ENCODE assay signal across 11 mouse cellular contexts in genomic region chr14:77195314-77196020, GRCm38 (mm10). TPM values are rescaled to one million over a fixed set of nuclear protein-coding genes. Genes with fewer than 3 reads are reported as not detected.
DNase-seq lines count a peak whose midpoint lies in the region; ATAC-seq and TF ChIP-seq lines count a peak whose summit lies in the region.
"Had no signal": no experiment of that assay in that cellular context is flagged by ENCODE, and none has a peak within 500 bp of the region (broad histone marks: within the 10 kb centered on the region; RNA-seq: fewer than 3 reads in every experiment).

No protein-coding gene starts in this region.

- no peaks in the 10 kb centered on the region for H3K9me3 ChIP-seq in kidney, embryonic 14.5 days (ENCODE audit: control insufficient read depth, low read length)
- H3K9me3 ChIP-seq in hindbrain, embryonic 12.5 days (replicated peaks), result no peaks in the 10 kb centered on the region
- no peaks in the 10 kb centered on the region for H3K9me3 ChIP-seq in neural tube, embryonic 11.5 days (ENCODE audit: control insufficient read depth, low read length)
- H3K9me3 ChIP-seq: heart, embryonic 15.5 days had no signal

- H3K4me2 ChIP-seq in kidney, embryonic 14.5 days (replicated peaks; ENCODE audit: low read depth, low read length), result peak overlapping the region; percentile 8; the same call in 1 of the 2 replicates
- no peak overlapping the region for H3K4me2 ChIP-seq in hindbrain, embryonic 12.5 days (replicated peaks)
- H3K4me2 ChIP-seq in neural tube, embryonic 11.5 days (ENCODE audit: low read depth), result no peak overlapping the region
- H3K4me2 ChIP-seq: heart, embryonic 15.5 days had no signal

- no peaks in the 10 kb centered on the region for H3K27me3 ChIP-seq in kidney, embryonic 14.5 days (ENCODE audit: control insufficient read depth, insufficient read depth, low read length)
- H3K27me3 ChIP-seq in kidney, adult 2 months (replicated peaks; ENCODE audit: control insufficient read depth, insufficient read depth, low read length), result no peaks in the 10 kb centered on the region
- no peaks in the 10 kb centered on the region for H3K27me3 ChIP-seq in hindbrain, embryonic 12.5 days
- H3K27me3 ChIP-seq in neural tube, embryonic 11.5 days (ENCODE audit: control insufficient read depth, insufficient read depth, low read length), result no peaks in the 10 kb centered on the region
- H3K27me3 ChIP-seq: CH12.LX; heart, embryonic 15.5 days had no signal

- DNase-seq in kidney, adult 2 months, result no peak
- DNase-seq in brain, embryonic 14.5 days (ENCODE audit: low read depth), result peak; percentile 52
- peak; percentile 42 for DNase-seq in neural tube, embryonic 11.5 days (ENCODE audit: low spot score)
- no peak for DNase-seq in spleen, postnatal 14 days (ENCODE audit: low spot score in 2 of 2)
- DNase-seq in layer of hippocampus, postnatal 14 days (ENCODE audit: low spot score in 2 of 2), result no peak
- no peak for DNase-seq in cerebellum, adult 11-12 months
- DNase-seq: lung, adult 18-20 months had no signal

- H3K27ac ChIP-seq in kidney, embryonic 14.5 days (ENCODE audit: low read depth, low read length), result no peak overlapping the region
- no peak overlapping the region for H3K27ac ChIP-seq in kidney, adult 2 months (ENCODE audit: insufficient read depth, low read depth, low read length)
- H3K27ac ChIP-seq in hindbrain, embryonic 12.5 days, result peak overlapping the region; percentile 23; the same call in 1 of the 2 replicates
- H3K27ac ChIP-seq in neural tube, embryonic 11.5 days (ENCODE audit: low read depth, low read length), result peak overlapping the region; percentile 44; the same call in 1 of the 2 replicates
- H3K27ac ChIP-seq: heart, embryonic 15.5 days had no signal

- 16% methylated on average over 18 of the region's 18 CpGs for WGBS in kidney, embryonic 14.5 days
- WGBS in kidney, adult 2 months, result 17% methylated on average over 18 of the region's 18 CpGs
- 51% methylated on average over 18 of the region's 18 CpGs for WGBS in hindbrain, embryonic 12.5 days
- WGBS in neural tube, embryonic 11.5 days, result 32% methylated on average over 18 of the region's 18 CpGs

- H3K9ac ChIP-seq in kidney, embryonic 14.5 days (ENCODE audit: low read depth, low read length), result no peak overlapping the region
- H3K9ac ChIP-seq in hindbrain, embryonic 12.5 days, result no peak overlapping the region
- H3K9ac ChIP-seq in neural tube, embryonic 11.5 days (ENCODE audit: low read length), result no peak overlapping the region
- H3K9ac ChIP-seq: heart, embryonic 15.5 days had no signal

- no peak for TF ChIP-seq CTCF in kidney, adult 2 months (conservative IDR thresholded peaks at IDR 0.05; ENCODE audit: insufficient read depth, insufficient read length, low read depth, low read length)
- no peak for TF ChIP-seq CTCF in brain, embryonic 14.5 days (IDR thresholded peaks at IDR 0.05; ENCODE audit: borderline replicate concordance, extremely low read depth, insufficient read depth, insufficient read length)

- H3K4me3 ChIP-seq in kidney, embryonic 14.5 days (ENCODE audit: low read length), result no peak overlapping the region
- H3K4me3 ChIP-seq in kidney, adult 2 months (ENCODE audit: insufficient read depth, low read depth, low read length), result no peak overlapping the region
- H3K4me3 ChIP-seq in hindbrain, embryonic 12.5 days, result no peak overlapping the region
- no peak overlapping the region for H3K4me3 ChIP-seq in neural tube, embryonic 11.5 days (ENCODE audit: low read depth, low read length)
- H3K4me3 ChIP-seq: heart, embryonic 15.5 days had no signal

- H3K4me1 ChIP-seq in kidney, embryonic 14.5 days (ENCODE audit: control insufficient read depth, insufficient read depth, low read length), result peaks cover 15% of the 10 kb centered on the region; the same call in 1 of the 2 replicates
- H3K4me1 ChIP-seq in kidney, adult 2 months (ENCODE audit: control insufficient read depth, insufficient read depth, low read length), result no peaks in the 10 kb centered on the region
- H3K4me1 ChIP-seq in hindbrain, embryonic 12.5 days, result peaks cover 36% of the 10 kb centered on the region
- peaks cover 18% of the 10 kb centered on the region for H3K4me1 ChIP-seq in neural tube, embryonic 11.5 days (ENCODE audit: control insufficient read depth, insufficient read depth, low read length)
- H3K4me1 ChIP-seq: heart, embryonic 15.5 days had no signal

- no peaks in the 10 kb centered on the region for H3K36me3 ChIP-seq in kidney, embryonic 14.5 days (ENCODE audit: control insufficient read depth, insufficient read depth, low read length)
- no peaks in the 10 kb centered on the region for H3K36me3 ChIP-seq in kidney, adult 2 months (ENCODE audit: control insufficient read depth, insufficient read depth, low read length)
- H3K36me3 ChIP-seq in hindbrain, embryonic 12.5 days, result no peaks in the 10 kb centered on the region
- no peaks in the 10 kb centered on the region for H3K36me3 ChIP-seq in neural tube, embryonic 11.5 days (ENCODE audit: control insufficient read depth, insufficient read depth, low read length)
- H3K36me3 ChIP-seq: heart, embryonic 15.5 days had no signal

- peak; percentile 54; the same call in 1 of the 2 replicates for ATAC-seq in kidney, embryonic 14.5 days (ENCODE audit: low FRiP score, low TSS enrichment)
- 0 out of 2 replicates have a peak, but pooled peaks have one; percentile 49 for ATAC-seq in hindbrain, embryonic 12.5 days (ENCODE audit: low FRiP score)
- ATAC-seq in neural tube, embryonic 11.5 days (ENCODE audit: insufficient read depth, low FRiP score, low TSS enrichment), result peak; percentile 67

- no peak for TF ChIP-seq POLR2A in kidney, adult 2 months (IDR thresholded peaks at IDR 0.05; ENCODE audit: low read depth, low read length)
- no peak for TF ChIP-seq POLR2A in brain, embryonic 14.5 days (IDR thresholded peaks at IDR 0.05; ENCODE audit: borderline replicate concordance, extremely low read depth, insufficient read depth, insufficient read length, poor library complexity, severe bottlenecking)

RNA-seq across cellular contexts. Expression of gene Enox1, which starts 38.9 kb away (rescaled TPM):
- polyA plus RNA-seq in kidney, embryonic 14.5 days (2014; fragmentation: Nextera tagmentation; extraction: Ambion mirVana), result 3.6 and 7.0 TPM in 2 replicates
- 0.88 and 1.1 TPM in 2 replicates for polyA plus RNA-seq in kidney, adult 2 months (2012; rRNA removed)
- 34.3 and 34.9 TPM in 2 replicates for polyA plus RNA-seq in brain, embryonic 14.5 days (2012; rRNA removed)
- 36.7 and 37.9 TPM in 2 replicates for polyA plus RNA-seq in hindbrain, embryonic 12.5 days (2016; fragmentation: Nextera tagmentation; extraction: Ambion mirVana)
- polyA plus RNA-seq in neural tube, embryonic 11.5 days (2014; fragmentation: Nextera tagmentation; extraction: Ambion mirVana), result 16.0 and 19.6 TPM in 2 replicates
- 10 to 100 TPM; 60.2 TPM for total RNA-seq in layer of hippocampus, postnatal 14 days (2021)
- total RNA-seq: CH12.LX had no signal

Comparison
In these comparisons a context has a peak if more than half of its experiments do, and no peak if none do; other contexts are left out.
1. H3K27ac ChIP-seq: peak in hindbrain, embryonic 12.5 days (single experiment) and neural tube, embryonic 11.5 days (single experiment); none in kidney, embryonic 14.5 days (single experiment) and kidney, adult 2 months (single experiment).
2. DNase-seq: peak in brain, embryonic 14.5 days (single experiment) and neural tube, embryonic 11.5 days (single experiment); none in kidney, adult 2 months (single experiment), spleen, postnatal 14 days (0 of 2), layer of hippocampus, postnatal 14 days (0 of 2) and cerebellum, adult 11-12 months (single experiment).
3. Peak in every context shown above with its lines, with median percentiles within 50 percentile points of each other: ATAC-seq.